Mouse (Mus musculus) hindbrain, embryonic 14.5 days (tissue): ENCODE results near the gene Vps18. TPM values are rescaled to one million over a fixed set of nuclear protein-coding genes. Genes with fewer than 3 reads are reported as not detected.
A peak's percentile ranks its signal among the peaks of the same experiment; 100 is the strongest.

Experiments used
- ATAC-seq: fragments of 200-750 bp; cut with Nextera tagmentation; 2 replicates; pipeline ENCODE4 v1.8.0; 2017; ENCODE audit warnings: moderate number of reproducible peaks, mild to moderate bottlenecking, moderate TSS enrichment, moderate library complexity; ENCODE audit not compliant: low FRiP score
- DNase-seq: peaks from one replicate; pipeline ENCODE4 v3.0.0-alpha.2; 2015; ENCODE audit warnings: low spot score
- H3K27ac ChIP-seq: fragments of 300-500 bp; sonication (generic); 2 replicates; pipeline ENCODE4 v1.5.1; 2014; ENCODE audit warnings: mild to moderate bottlenecking, moderate library complexity
- H3K27me3 ChIP-seq: fragments of 300-500 bp; sonication (generic); 2 replicates; pipeline ENCODE4 v1.6.1; 2014; ENCODE audit warnings: mild to moderate bottlenecking, low read length, mixed read lengths; ENCODE audit not compliant: control insufficient read depth, insufficient read depth
- H3K36me3 ChIP-seq: fragments of 300-500 bp; sonication (generic); replicated peaks from 2 replicates; pipeline ENCODE4 v1.6.1; 2014; ENCODE audit not compliant: control insufficient read depth, insufficient read depth
- H3K4me1 ChIP-seq: fragments of 300-500 bp; sonication (generic); replicated peaks from 2 replicates; pipeline ENCODE4 v1.6.1; 2014; ENCODE audit warnings: antibody characterized with exemption, low read length, mixed read lengths; ENCODE audit not compliant: control insufficient read depth, insufficient read depth
- H3K4me2 ChIP-seq: fragments of 300-500 bp; sonication (generic); replicated peaks from 2 replicates; pipeline ENCODE4 v1.6.1; 2014; ENCODE audit warnings: mild to moderate bottlenecking, moderate library complexity
- H3K4me3 ChIP-seq: fragments of 300-500 bp; sonication (generic); replicated peaks from 2 replicates; pipeline ENCODE4 v1.5.1; 2014; ENCODE audit warnings: mild to moderate bottlenecking, low read length
- H3K9ac ChIP-seq: fragments of 300-500 bp; sonication (generic); 2 replicates; pipeline ENCODE4 v1.6.1; 2014
- H3K9me3 ChIP-seq: fragments of 300-500 bp; sonication (generic); 2 replicates; pipeline ENCODE4 v1.6.1; 2016; ENCODE audit warnings: low read length; ENCODE audit not compliant: control insufficient read depth
- WGBS: fragments of 180-500 bp; shearing (Covaris S2); extraction: QIAGEN DNeasy Blood & Tissue Kit; methylation state at CpG from one replicate; pipeline ENCODE4 v1.1.7; 2014; 5-methylcytosine and 5-hydroxymethylcytosine counted together
- polyA plus RNA-seq: library from polyadenylated mRNA; unstranded; fragments of >200 nt; fragmentation: Nextera tagmentation; extraction: Ambion mirVana; gene quantifications from 2 replicates; pipeline ENCODE4 v1.2.1, GENCODE M21; 2014

Gene Vps18
- polyA plus RNA-seq, 1 experiment from 2014 or later: 19.7 TPM

- H3K9me3 ChIP-seq: no peaks in the 10 kb centered on the region
- H3K27me3 ChIP-seq: no peaks in the 10 kb centered on the region
- WGBS: 96% methylated on average over 12 of the region's 12 CpGs
- no peak overlapping the region for H3K4me2 ChIP-seq
- no peak overlapping the region for H3K4me3 ChIP-seq
- DNase-seq (no peak), ATAC-seq (no peak)
- H3K4me1 ChIP-seq: no peaks in the 10 kb centered on the region
- no peak overlapping the region for H3K27ac ChIP-seq
- H3K36me3 ChIP-seq: peaks cover 75% of the 10 kb centered on the region
- no peak overlapping the region for H3K9ac ChIP-seq
Observed at GRCm38 (mm10) chr2:119296756-119297155, 8.2 kb downstream of the Vps18 start.

- ATAC-seq (no peak), DNase-seq (no peak)
- Histone ChIP-seq H3K4me3 (no peak overlapping the region), H3K4me1 (no peaks in the 10 kb centered on the region), H3K9me3 (no peaks in the 10 kb centered on the region), H3K27me3 (no peaks in the 10 kb centered on the region), H3K36me3 (peaks cover 68% of the 10 kb centered on the region), H3K4me2 (no peak overlapping the region), H3K9ac (no peak overlapping the region), H3K27ac (no peak overlapping the region)
- 96% methylated on average over 19 of the region's 19 CpGs for WGBS
Observed at GRCm38 (mm10) chr2:119297506-119297905, 9.0 kb downstream of the Vps18 start.

- Histone ChIP-seq H3K9me3 (no peaks in the 10 kb centered on the region), H3K4me2 (no peak overlapping the region), H3K36me3 (peaks cover 60% of the 10 kb centered on the region), H3K27ac (no peak overlapping the region), H3K27me3 (no peaks in the 10 kb centered on the region), H3K9ac (no peak overlapping the region), H3K4me1 (no peaks in the 10 kb centered on the region), H3K4me3 (no peak overlapping the region)
- ATAC-seq (no peak), DNase-seq (peak; percentile 81)
- WGBS: 52% methylated on average over 5 of the region's 5 CpGs
Observed at GRCm38 (mm10) chr2:119298330-119298729, 9.8 kb downstream of the Vps18 start.

GRCm38 (mm10) chr2:119298839-119299238, 10.3 kb downstream of the Vps18 start:
- no peak overlapping the region for H3K9ac ChIP-seq
- no peak overlapping the region for H3K27ac ChIP-seq
- H3K4me1 ChIP-seq: no peaks in the 10 kb centered on the region
- H3K27me3 ChIP-seq: no peaks in the 10 kb centered on the region
- 92% methylated on average over 2 of the region's 2 CpGs for WGBS
- H3K9me3 ChIP-seq: no peaks in the 10 kb centered on the region
- H3K4me2 ChIP-seq: no peak overlapping the region
- H3K4me3 ChIP-seq: no peak overlapping the region
- peaks cover 55% of the 10 kb centered on the region for H3K36me3 ChIP-seq
- ATAC-seq (no peak), DNase-seq (no peak)

- H3K36me3 ChIP-seq: peaks cover 41% of the 10 kb centered on the region
- no peak overlapping the region for H3K9ac ChIP-seq
- H3K4me2 ChIP-seq: no peak overlapping the region
Observed at GRCm38 (mm10) chr2:119299981-119300818, 11.7 kb downstream of the Vps18 start.

GRCm38 (mm10) chr2:119300819-119301493, 12.4 kb downstream of the Vps18 start:
- peak; percentile 37 for ATAC-seq
- Histone ChIP-seq H3K9me3 (no peaks in the 10 kb centered on the region), H3K9ac (no peak overlapping the region), H3K27me3 (no peaks in the 10 kb centered on the region), H3K4me1 (peaks cover 2% of the 10 kb centered on the region; the same call in 1 of the 2 replicates), H3K27ac (peak overlapping the region; percentile 65; the same call in 1 of the 2 replicates), H3K4me2 (no peak overlapping the region), H3K4me3 (no peak overlapping the region), H3K36me3 (peaks cover 36% of the 10 kb centered on the region)
- WGBS: 37% methylated on average over 7 of the region's 7 CpGs
- DNase-seq: no peak

More at GRCm38 (mm10) chr2:119299981-119300818, 11.7 kb downstream of the Vps18 start:
- peaks cover 2% of the 10 kb centered on the region; the same call in 1 of the 2 replicates for H3K4me1 ChIP-seq
- no peaks in the 10 kb centered on the region for H3K27me3 ChIP-seq
- WGBS: 5% methylated on average over 15 of the region's 15 CpGs
- H3K9me3 ChIP-seq: no peaks in the 10 kb centered on the region
- peak; percentile 54 for ATAC-seq
- H3K27ac ChIP-seq: peak overlapping the region; percentile 65; the same call in 1 of the 2 replicates
- DNase-seq: no peak
- no peak overlapping the region for H3K4me3 ChIP-seq

GRCm38 (mm10) chr2:119302876-119303275, 14.3 kb downstream of the Vps18 start:
- no peaks in the 10 kb centered on the region for H3K27me3 ChIP-seq
- H3K4me3 ChIP-seq: no peak overlapping the region
- WGBS: 82% methylated on average over 6 of the region's 6 CpGs
- ATAC-seq (no peak), DNase-seq (no peak)
- H3K4me1 ChIP-seq: peaks cover 2% of the 10 kb centered on the region; the same call in 1 of the 2 replicates
- no peak overlapping the region for H3K4me2 ChIP-seq
- H3K9ac ChIP-seq: no peak overlapping the region
- H3K27ac ChIP-seq: no peak overlapping the region
- H3K9me3 ChIP-seq: no peaks in the 10 kb centered on the region
- H3K36me3 ChIP-seq: peaks cover 17% of the 10 kb centered on the region

GRCm38 (mm10) chr2:119304391-119304790, 15.9 kb downstream of the Vps18 start:
- Histone ChIP-seq H3K4me1 (peaks cover 2% of the 10 kb centered on the region; the same call in 1 of the 2 replicates), H3K4me3 (no peak overlapping the region), H3K4me2 (no peak overlapping the region), H3K9ac (no peak overlapping the region), H3K36me3 (peaks cover 2% of the 10 kb centered on the region), H3K27ac (no peak overlapping the region), H3K9me3 (no peaks in the 10 kb centered on the region), H3K27me3 (no peaks in the 10 kb centered on the region)
- DNase-seq (no peak), ATAC-seq (no peak)
- 64% methylated on average over 3 of the region's 3 CpGs for WGBS

GRCm38 (mm10) chr2:119304798-119305208, 16.3 kb downstream of the Vps18 start:
- no peaks in the 10 kb centered on the region for H3K27me3 ChIP-seq
- no peaks in the 10 kb centered on the region for H3K9me3 ChIP-seq
- no peaks in the 10 kb centered on the region; the same call in 1 of the 2 replicates for H3K36me3 ChIP-seq
- 9% methylated on average over 3 of the region's 3 CpGs for WGBS
- no peak overlapping the region for H3K9ac ChIP-seq
- H3K4me3 ChIP-seq: no peak overlapping the region
- H3K4me2 ChIP-seq: no peak overlapping the region
- DNase-seq (no peak), ATAC-seq (peak; percentile 46; the same call in 1 of the 2 replicates)
- no peak overlapping the region for H3K27ac ChIP-seq
- peaks cover 2% of the 10 kb centered on the region; the same call in 1 of the 2 replicates for H3K4me1 ChIP-seq
